Mouse (Mus musculus) heart, adult 18-20 months (tissue): Measurements from ENCODE around the gene Hipk2. TPM values are rescaled to one million over a fixed set of nuclear protein-coding genes. Genes with fewer than 3 reads are reported as not detected.

Experiments
- DNase-seq, 2 experiments: peaks; one replicate each; pipeline ENCODE4 v3.0.0; 2021 to 2022; ENCODE audit warnings: mixed read lengths in 1 of 2
- long read RNA-seq, 2 experiments: library from polyadenylated mRNA; stranded (forward); transcript quantifications; one replicate each; pipeline ENCODE4 v2.0.0; 2021
- total RNA-seq, 2 experiments: library from RNA; stranded (reverse); gene quantifications; 2 replicates each; pipeline ENCODE4 v1.2.3; 2021

Gene Hipk2
- total RNA-seq = 10 to 100 TPM; 83.6 to 98.5 TPM
- long read RNA-seq, experiment 1, partial matches to known transcripts = 9 of 13 reads
- long read RNA-seq, experiment 1, other reads (novel, unspliced or antisense) = 4 of 13 reads
- long read RNA-seq, experiment 2, partial matches to known transcripts = 2 of 11 reads
- long read RNA-seq, experiment 2, other reads (novel, unspliced or antisense) = 9 of 11 reads

DNA sequence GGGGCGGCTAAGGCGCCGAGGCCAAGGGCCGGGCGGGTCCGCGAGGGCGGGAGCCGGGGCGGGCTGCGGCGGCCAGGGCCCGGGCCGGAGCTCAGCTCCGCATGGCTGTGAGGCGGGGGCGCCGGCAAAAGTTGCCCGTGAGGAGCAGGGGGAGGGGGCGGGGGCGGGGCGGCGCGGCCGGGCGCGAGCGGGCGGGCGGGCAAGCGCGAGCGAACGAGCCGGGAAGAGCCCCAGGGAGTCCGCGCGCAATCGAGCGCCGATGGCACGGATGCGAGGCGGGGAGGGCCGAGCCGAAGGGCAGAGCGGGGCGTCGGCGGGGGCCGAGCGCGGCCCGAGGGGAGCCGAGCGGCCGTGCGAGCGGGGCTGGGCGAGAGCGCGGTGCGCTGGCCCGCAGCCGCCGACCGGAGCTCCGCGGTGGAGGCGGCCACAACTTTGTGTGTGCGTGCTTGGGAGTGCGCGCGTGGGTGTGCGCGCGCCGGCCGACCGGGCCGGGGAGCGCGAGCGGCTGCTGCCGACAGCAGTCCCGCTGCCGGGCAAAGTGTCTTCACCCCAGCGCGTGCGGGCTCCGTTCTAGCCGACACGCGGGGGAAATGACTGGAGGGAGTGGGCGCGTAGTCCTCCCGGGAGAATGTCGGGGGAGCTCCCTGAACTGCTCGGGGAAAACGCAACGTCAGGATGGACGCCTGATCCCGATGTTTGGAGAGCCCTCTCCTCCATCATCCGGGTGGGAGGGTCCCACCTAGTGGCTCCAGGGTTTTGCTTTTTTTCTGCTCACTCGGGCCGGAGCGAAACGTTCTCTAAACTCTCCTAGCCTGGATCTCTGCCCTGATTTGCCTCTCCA is at the start of gene Hipk2:
Gene Hipk2 (minus strand): TSS at position 95 of the 841 bp plus-strand sequence.
- peak; percentile 85 to 88 for DNase-seq

GRCm38 (mm10) chr6:38925719-38926118 is 49.8 kb upstream of the Hipk2 start:
- no peak for DNase-seq

GRCm38 (mm10) chr6:38923870-38924817 is 48.2 kb upstream of the Hipk2 start:
- no peak for DNase-seq

DNA sequence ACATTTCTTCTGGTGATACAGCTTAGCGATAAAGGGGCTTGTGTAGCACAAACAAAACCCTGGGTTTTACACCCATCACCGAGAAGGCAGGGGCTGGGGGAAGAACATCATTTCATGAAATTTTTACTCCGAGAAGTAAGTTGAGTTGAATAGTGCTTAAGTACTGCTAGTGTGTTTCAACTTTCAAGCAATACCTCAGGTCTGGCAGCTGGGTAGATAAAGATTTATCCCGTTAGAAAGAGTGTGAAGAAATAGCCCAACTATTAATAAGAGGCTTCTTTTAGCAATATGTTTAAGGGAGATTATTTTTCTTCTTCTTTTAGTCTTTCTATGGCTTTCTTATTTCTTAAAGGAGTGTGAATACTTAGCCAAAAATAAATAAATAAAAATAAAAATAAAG is 47.5 kb upstream of the Hipk2 start:
- DNase-seq = no peak

DNA sequence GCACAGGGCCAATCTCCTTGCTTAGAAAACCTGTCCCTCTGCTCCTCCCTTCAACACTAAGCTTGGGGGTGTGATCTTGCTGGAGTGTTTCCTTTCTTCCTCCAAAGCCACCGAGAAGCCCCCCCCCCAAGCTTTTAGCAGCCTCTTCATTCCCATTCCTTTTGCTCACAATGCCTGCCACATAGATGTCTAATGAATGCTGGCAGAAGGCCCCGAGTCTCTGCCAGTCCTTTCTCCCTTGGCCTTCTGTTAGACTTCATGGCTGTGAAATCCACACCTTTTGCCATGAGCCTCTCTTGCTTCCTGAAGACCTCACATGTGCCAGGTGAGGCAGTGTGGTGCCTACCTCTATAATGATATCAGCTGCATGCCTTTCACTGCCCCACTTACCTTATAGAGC is 46.6 kb upstream of the Hipk2 start:
- no peak for DNase-seq

GRCm38 (mm10) chr6:38921810-38922116 is 45.8 kb upstream of the Hipk2 start:
- DNase-seq = no peak

DNA sequence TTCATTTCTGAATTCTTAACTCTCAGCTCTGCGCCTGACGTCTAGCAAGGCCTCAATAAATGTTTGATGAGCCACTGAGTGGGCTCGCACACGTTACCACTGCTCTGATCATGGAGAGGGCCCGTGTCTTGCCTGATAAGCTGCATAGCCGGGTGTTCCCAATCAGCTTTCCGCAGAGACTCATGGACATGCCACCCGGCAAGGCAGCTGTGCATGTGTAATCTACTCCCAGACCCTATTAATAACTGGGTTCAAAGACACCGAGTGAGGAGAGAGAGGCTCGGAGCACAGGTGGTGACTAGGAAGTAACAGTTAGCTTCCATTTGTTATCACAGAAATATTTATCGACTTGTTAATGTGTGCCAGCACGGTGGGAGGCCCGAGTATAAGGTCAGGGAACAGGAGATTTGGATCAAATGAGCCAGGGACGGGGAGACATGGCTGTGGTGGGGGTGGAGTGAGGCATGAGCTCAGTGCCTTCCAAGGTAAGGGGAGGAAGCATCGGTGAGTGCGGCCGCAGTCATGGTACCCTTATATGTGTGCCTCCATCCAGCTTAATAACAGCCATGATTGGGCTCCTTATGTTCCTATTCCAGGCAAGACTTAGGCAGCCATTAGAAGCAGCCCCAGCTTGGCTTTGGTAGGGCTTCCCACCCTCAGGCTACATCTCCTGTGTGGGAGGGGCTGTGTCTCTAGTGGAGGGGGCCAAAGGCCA is 45.3 kb upstream of the Hipk2 start:
- no peak for DNase-seq

- DNase-seq = no peak
Measured at GRCm38 (mm10) chr6:38920141-38920540, 44.2 kb upstream of the Hipk2 start.

- DNase-seq = no peak
Measured at GRCm38 (mm10) chr6:38919135-38919740, 43.3 kb upstream of the Hipk2 start.

DNA sequence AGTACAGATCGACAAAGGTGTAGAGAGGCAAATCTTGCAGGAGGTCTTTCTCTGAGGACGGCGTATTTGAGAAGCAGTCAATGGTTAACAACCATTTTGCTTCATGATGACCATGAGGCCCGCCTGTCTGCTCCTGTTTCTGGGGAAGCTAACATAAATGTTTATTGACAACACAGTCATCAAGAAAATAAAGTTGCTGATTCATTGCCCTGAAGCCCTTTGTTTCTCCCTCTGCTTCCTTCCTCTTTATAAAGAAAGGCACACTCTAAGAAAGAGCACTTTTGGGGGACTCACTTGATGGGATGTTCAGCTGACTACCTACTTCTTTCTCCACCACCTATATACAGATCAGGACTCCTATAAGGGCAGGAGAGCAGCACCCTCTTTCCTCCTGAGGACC is 42.8 kb upstream of the Hipk2 start:
- peak in 1 of 2 experiments; percentile 18 for DNase-seq

- no peak for DNase-seq
Measured at GRCm38 (mm10) chr6:38917415-38917814, 41.5 kb upstream of the Hipk2 start.

DNA sequence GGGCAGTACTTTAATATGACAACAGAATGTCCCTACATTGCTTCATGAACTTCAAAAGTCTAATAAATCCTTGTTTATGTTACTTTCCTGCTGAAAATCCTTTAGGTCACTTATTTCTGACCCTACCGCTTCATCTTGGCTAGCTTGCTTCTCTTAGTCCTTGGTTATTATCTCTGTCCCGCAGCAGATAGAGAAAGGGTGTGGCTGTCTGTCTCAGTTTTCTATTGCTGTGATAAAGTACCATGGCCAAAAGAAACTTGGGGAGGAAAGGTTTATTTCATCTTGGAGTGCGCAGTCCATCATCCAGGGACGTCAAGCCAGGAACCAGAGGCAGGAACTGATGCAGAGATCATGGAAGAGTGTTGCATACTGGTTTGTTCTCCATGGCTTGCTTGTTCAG is 40.6 kb upstream of the Hipk2 start:
- no peak for DNase-seq

GRCm38 (mm10) chr6:38915776-38916175 is 39.8 kb upstream of the Hipk2 start:
- no peak for DNase-seq

DNA sequence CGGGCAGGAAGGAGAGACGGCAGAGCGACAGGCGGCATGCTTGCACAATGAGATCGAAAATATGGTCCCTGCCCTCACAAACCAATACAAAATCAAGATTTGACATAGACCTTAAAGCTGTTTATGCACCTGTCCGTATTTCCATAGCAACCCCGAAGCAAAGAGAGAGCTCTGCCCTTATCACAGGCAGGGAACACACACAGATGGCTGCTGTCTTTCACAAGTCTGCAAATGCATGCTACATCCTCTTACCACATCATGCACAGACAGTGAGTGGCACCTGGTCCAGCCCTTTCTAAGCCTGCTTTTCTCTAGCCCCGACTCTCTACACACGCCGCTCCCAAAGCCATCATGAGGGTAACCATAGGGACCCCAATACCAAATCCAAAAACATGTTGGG is 38.2 kb upstream of the Hipk2 start:
- no peak for DNase-seq

- DNase-seq = no peak
Measured at GRCm38 (mm10) chr6:38913386-38914042, 37.5 kb upstream of the Hipk2 start.

DNA sequence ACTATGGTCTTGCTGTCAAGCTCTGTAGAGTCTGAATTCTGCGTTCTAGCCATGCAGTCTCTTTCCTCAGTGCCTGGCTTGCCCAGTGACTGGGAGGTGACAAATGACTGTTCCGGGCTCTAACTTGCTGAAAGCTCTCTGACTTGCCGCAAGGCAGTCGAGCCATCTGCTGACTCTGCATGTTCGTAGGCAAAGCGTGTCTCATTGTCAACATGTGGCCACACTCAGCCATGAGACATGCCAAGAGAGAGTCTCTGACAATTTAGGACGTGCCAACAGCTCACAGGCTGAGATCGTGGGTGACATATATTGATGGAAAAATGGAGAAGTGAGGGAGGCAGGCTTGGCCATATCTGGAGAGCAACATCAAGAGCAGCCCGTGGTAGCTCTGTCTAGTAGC is 36.9 kb upstream of the Hipk2 start:
- peak in 1 of 2 experiments; percentile 36 for DNase-seq

- no peak for DNase-seq
Measured at GRCm38 (mm10) chr6:38912121-38912660, 36.2 kb upstream of the Hipk2 start.

DNA sequence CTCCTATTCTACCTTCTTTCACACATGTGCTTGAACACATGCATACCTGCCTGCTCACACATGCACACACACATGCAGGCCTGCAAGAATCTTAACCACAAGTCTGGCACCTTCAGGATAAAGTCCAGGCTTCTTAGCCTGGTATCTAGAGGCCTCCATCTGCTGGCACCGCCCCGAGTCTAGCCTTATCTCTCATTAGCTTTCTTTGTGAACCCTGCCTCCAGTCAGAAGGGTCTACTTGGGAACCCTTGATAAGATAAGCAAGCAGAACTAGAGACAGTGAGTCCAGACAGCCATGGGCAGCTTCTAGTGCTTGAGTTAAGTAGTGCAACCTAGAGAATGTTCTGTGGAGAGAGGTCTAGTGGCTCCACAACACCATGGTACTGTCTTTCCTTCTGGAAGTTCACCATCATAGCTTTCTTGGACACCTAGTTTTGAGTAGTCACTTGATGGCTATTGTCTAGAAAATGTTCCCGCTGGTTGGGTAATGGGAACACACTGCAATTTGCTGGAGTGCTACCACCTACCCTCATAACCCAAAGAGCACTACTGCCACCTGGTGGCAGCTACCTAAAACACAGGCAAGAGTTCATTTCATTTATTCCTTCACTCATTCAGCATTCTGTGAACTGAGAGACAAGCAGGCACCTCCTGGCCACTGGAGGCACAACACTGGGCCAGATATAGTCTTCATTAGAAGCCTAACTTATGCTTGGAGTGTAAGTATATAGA is 35.0 kb upstream of the Hipk2 start:
- peak; percentile 61 to 80 for DNase-seq

GRCm38 (mm10) chr6:38908401-38908800 is 32.4 kb upstream of the Hipk2 start:
- DNase-seq = no peak

- no peak for DNase-seq
Measured at GRCm38 (mm10) chr6:38906005-38906404, 30.0 kb upstream of the Hipk2 start.
